Mouse (Mus musculus) embryonic stem cell, embryonic (primary cell): ENCODE measurements around the gene Epn2.

Source experiments
- CTCF ChIA-PET, 4 experiments: fragments of 300-600 bp in 2 of 4; fragments of 350-600 bp in 2 of 4; sonication (Branson Sonifier 250); formaldehyde crosslinking; loops; one replicate each; lab custom pipeline; 2022; ENCODE audit warnings: inconsistent platforms in 2 of 4; lab: Charles Lee
- POLR2A ChIA-PET, 4 experiments: fragments of 300-600 bp in 2 of 4; fragments of 350-600 bp in 2 of 4; sonication (Branson Sonifier 250); formaldehyde crosslinking; loops; one replicate each; lab custom pipeline; 2022; ENCODE audit warnings: antibody characterized with exemption in 4 of 4, inconsistent platforms in 1 of 4; lab: Charles Lee

Epn2 gene

GRCm38 (mm10) chr11:61611197-61611596, 31.7 kb upstream of the Epn2 start:
- ChIA-PET CTCF (interaction anchor here in 1 of 4 experiments (0.9 kb wide), 1 partner anchor 9 kb away, joined by 3 read pairs; no protein-coding TSS in a partner anchor), POLR2A (interaction anchor here in 1 of 4 experiments (0.6 to 1.6 kb wide), 3 partner anchors 23 to 58 kb away, joined by 3 to 4 read pairs (median 4); no protein-coding TSS in a partner anchor)

GRCm38 (mm10) chr11:61608072-61608471, 28.6 kb upstream of the Epn2 start:
- CTCF ChIA-PET, result interaction anchor here in 1 of 4 experiments (0.9 kb wide), 1 partner anchor 12 kb away, joined by 3 read pairs; no protein-coding TSS in a partner anchor

GRCm38 (mm10) chr11:61602705-61603104, 23.2 kb upstream of the Epn2 start:
- POLR2A ChIA-PET, result interaction anchor here in 1 of 4 experiments (1.2 kb wide), 1 partner anchor 23 kb away, joined by 3 read pairs; the partner anchor contains the start of gene Epn2
- CTCF ChIA-PET, result interaction anchor here in 2 of 4 experiments (0.5 to 0.6 kb wide), 2 partner anchors 112 to 676 kb away, joined by 3 read pairs; no protein-coding TSS in a partner anchor

More at GRCm38 (mm10) chr11:61608072-61608471, 28.6 kb upstream of the Epn2 start:
- POLR2A ChIA-PET, result interaction anchor here in 3 of 4 experiments (0.6 to 2.5 kb wide), 5 partner anchors 8 to 750 kb away, joined by 3 to 8 read pairs (median 4); no protein-coding TSS in a partner anchor

GRCm38 (mm10) chr11:61601465-61601864, 22.0 kb upstream of the Epn2 start:
- ChIA-PET POLR2A (interaction anchor here in 3 of 4 experiments (0.6 to 1.7 kb wide), 4 partner anchors 9 to 170 kb away, joined by 3 to 6 read pairs (median 3); no protein-coding TSS in a partner anchor), CTCF (interaction anchor here in 1 of 4 experiments (0.6 kb wide), 1 partner anchor 73 kb away, joined by 6 read pairs; no protein-coding TSS in a partner anchor)

GRCm38 (mm10) chr11:61598367-61598766, 18.9 kb upstream of the Epn2 start:
- ChIA-PET POLR2A (interaction anchor here in 2 of 4 experiments (0.6 to 2.6 kb wide), 5 partner anchors 11 to 76 kb away, joined by 3 to 8 read pairs (median 7); no protein-coding TSS in a partner anchor), CTCF (interaction anchor here in 3 of 4 experiments (0.7 to 1.9 kb wide), 3 partner anchors 9 to 31 kb away, joined by 3 to 7 read pairs (median 5); no protein-coding TSS in a partner anchor)

- ChIA-PET POLR2A (interaction anchor here in 2 of 4 experiments (0.6 to 2.6 kb wide), 6 partner anchors 12 to 469 kb away, joined by 3 to 7 read pairs (median 4); no protein-coding TSS in a partner anchor), CTCF (interaction anchor here in 1 of 4 experiments (0.7 kb wide), 1 partner anchor 8 kb away, joined by 5 read pairs; no protein-coding TSS in a partner anchor)
Observed at GRCm38 (mm10) chr11:61597471-61597870, 18.0 kb upstream of the Epn2 start.

- POLR2A ChIA-PET, result interaction anchor here in 2 of 4 experiments (0.5 to 1.3 kb wide), 5 partner anchors 8 to 15 kb away, joined by 3 to 4 read pairs (median 4); no protein-coding TSS in a partner anchor
- CTCF ChIA-PET, result interaction anchor here in 2 of 4 experiments (0.5 to 1.2 kb wide), 2 partner anchors 13 to 169 kb away, joined by 4 to 5 read pairs; partner anchors contain the start of genes Epn2 (in 1 of the 2) and Prpsap2 (in 1 of the 2)
Observed at GRCm38 (mm10) chr11:61593069-61593468, 13.6 kb upstream of the Epn2 start.

- POLR2A ChIA-PET, result interaction anchor here in 1 of 4 experiments (1.4 kb wide), 1 partner anchor 10 kb away, joined by 3 read pairs; no protein-coding TSS in a partner anchor
- CTCF ChIA-PET, result interaction anchor here in 1 of 4 experiments (0.6 kb wide), 1 partner anchor 487 kb away, joined by 3 read pairs; no protein-coding TSS in a partner anchor
Observed at GRCm38 (mm10) chr11:61592061-61592460, 12.6 kb upstream of the Epn2 start.

- ChIA-PET POLR2A (interaction anchor here in 2 of 4 experiments (0.9 to 1.7 kb wide), 1 partner anchor 11 kb away, joined by 3 to 5 read pairs; the partner anchor contains the start of gene Epn2 (in 2 of the 2)), CTCF (interaction anchor here in 2 of 4 experiments (1.0 to 1.8 kb wide), 3 partner anchors 29 to 124 kb away, joined by 3 to 7 read pairs (median 3); no protein-coding TSS in a partner anchor)
Observed at GRCm38 (mm10) chr11:61590516-61591213, 11.2 kb upstream of the Epn2 start.

GRCm38 (mm10) chr11:61585421-61585820, 5.9 kb upstream of the Epn2 start:
- CTCF ChIA-PET, result interaction anchor here in 1 of 4 experiments (1.5 kb wide), 1 partner anchor 33 kb away, joined by 3 read pairs; no protein-coding TSS in a partner anchor
- POLR2A ChIA-PET, result interaction anchor here (0.8 to 2.8 kb wide), 22 partner anchors 8 to 749 kb away, joined by 3 to 16 read pairs (median 4); partner anchors contain the start of gene Fam83g (in 1 of the 4)

- ChIA-PET CTCF (interaction anchor here (0.5 to 1.5 kb wide), 5 partner anchors 33 to 174 kb away, joined by 3 to 5 read pairs (median 3); no protein-coding TSS in a partner anchor), POLR2A (interaction anchor here (0.6 to 2.8 kb wide), 26 partner anchors 8 to 748 kb away, joined by 3 to 16 read pairs (median 4); partner anchors contain the start of genes Fam83g (in 1 of the 4) and Mapk7 (in 1 of the 4))
Observed at GRCm38 (mm10) chr11:61584830-61585229, 5.3 kb upstream of the Epn2 start.

GRCm38 (mm10) chr11:61584096-61584495, 4.6 kb upstream of the Epn2 start:
- ChIA-PET POLR2A (interaction anchor here (0.6 to 2.8 kb wide), 33 partner anchors 9 to 747 kb away, joined by 3 to 16 read pairs (median 3); partner anchors contain the start of genes Fam83g (in 1 of the 4) and Mapk7 (in 1 of the 4)), CTCF (interaction anchor here in 3 of 4 experiments (0.5 to 1.2 kb wide), 3 partner anchors 35 to 174 kb away, joined by 3 to 5 read pairs (median 3); no protein-coding TSS in a partner anchor)

GRCm38 (mm10) chr11:61582808-61583207, 3.3 kb upstream of the Epn2 start:
- CTCF ChIA-PET, result interaction anchor here in 3 of 4 experiments (0.6 to 0.9 kb wide), 3 partner anchors 23 to 175 kb away, joined by 3 read pairs; no protein-coding TSS in a partner anchor
- POLR2A ChIA-PET, result interaction anchor here in 2 of 4 experiments (0.6 to 2.8 kb wide), 15 partner anchors 12 to 856 kb away, joined by 3 to 10 read pairs (median 3); no protein-coding TSS in a partner anchor

- CTCF ChIA-PET, result interaction anchor here in 3 of 4 experiments (0.5 to 2.1 kb wide), 6 partner anchors 11 to 182 kb away, joined by 3 to 8 read pairs (median 4); partner anchors contain the start of gene Prpsap2 (in 1 of the 3)
- POLR2A ChIA-PET, result interaction anchor here in 3 of 4 experiments (0.6 to 3.6 kb wide), 28 partner anchors 8 to 881 kb away, joined by 3 to 28 read pairs (median 3); partner anchors contain the start of genes Usp22 (in 2 of the 3), Llgl1 (in 1 of the 3) and Mapk7 (in 1 of the 3)
Observed at GRCm38 (mm10) chr11:61579878-61580381, 443 bp upstream of the Epn2 start.

GRCm38 (mm10) chr11:61578541-61578982, 925 bp downstream of the Epn2 start:
- CTCF ChIA-PET, result interaction anchor here in 1 of 4 experiments (0.9 to 2.1 kb wide), 3 partner anchors 10 to 96 kb away, joined by 3 to 6 read pairs (median 4); no protein-coding TSS in a partner anchor
- POLR2A ChIA-PET, result interaction anchor here (0.5 to 3.6 kb wide), 41 partner anchors 9 to 700 kb away, joined by 3 to 28 read pairs (median 3); partner anchors contain the start of genes Mapk7 (in 2 of the 4), Usp22 (in 2 of the 4), Fam83g (in 1 of the 4) and Prpsap2 (in 1 of the 4)

GRCm38 (mm10) chr11:61577991-61578390, 1.5 kb downstream of the Epn2 start:
- ChIA-PET POLR2A (interaction anchor here (0.5 to 3.6 kb wide), 40 partner anchors 9 to 700 kb away, joined by 3 to 28 read pairs (median 3); partner anchors contain the start of genes Fam83g (in 1 of the 4), Mapk7 (in 1 of the 4), Prpsap2 (in 1 of the 4) and Usp22 (in 1 of the 4)), CTCF (interaction anchor here in 2 of 4 experiments (0.6 to 2.1 kb wide), 3 partner anchors 9 to 97 kb away, joined by 3 to 4 read pairs (median 4); no protein-coding TSS in a partner anchor)
